Mouse (Mus musculus): ENCODE measurements at regions not wholly inside any gene's neighbourhood (a gene's known extent, or its start where the extent isn't known, plus 50 kb on each side); places are given as distances from the start of the nearest gene placed in this dataset.

DNA sequence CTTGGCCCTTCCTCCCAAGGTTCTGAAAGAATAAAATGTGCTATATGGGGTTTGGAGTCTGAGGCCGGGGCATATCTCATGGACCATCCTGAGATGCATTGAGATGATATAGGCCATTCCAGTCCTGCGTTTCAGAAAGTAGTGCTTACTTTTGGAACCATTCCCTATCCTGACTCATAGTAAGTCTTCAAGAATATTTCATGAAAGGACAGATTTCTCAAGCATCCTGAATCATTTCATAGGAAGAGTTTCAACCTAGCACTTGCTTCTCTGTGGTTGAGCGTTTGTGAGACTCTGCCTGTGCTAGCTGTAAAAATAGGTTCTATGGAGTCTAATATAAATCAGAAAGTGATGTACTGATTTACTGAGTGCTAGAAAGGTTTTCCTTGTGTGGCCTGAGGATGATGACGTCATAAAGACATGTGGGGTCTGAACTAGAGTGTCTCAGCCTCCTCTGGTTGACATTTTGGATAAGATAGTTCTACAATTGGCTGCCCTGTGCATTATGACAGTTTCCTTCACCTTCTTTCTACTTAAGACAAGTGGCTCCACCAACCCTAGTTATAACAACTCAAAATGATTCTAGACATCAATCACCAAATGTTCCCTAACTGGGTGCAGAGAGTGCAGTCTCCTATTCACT, 1223.0 kb upstream of the A1bg start:
- no peak for DNase-seq

DNA sequence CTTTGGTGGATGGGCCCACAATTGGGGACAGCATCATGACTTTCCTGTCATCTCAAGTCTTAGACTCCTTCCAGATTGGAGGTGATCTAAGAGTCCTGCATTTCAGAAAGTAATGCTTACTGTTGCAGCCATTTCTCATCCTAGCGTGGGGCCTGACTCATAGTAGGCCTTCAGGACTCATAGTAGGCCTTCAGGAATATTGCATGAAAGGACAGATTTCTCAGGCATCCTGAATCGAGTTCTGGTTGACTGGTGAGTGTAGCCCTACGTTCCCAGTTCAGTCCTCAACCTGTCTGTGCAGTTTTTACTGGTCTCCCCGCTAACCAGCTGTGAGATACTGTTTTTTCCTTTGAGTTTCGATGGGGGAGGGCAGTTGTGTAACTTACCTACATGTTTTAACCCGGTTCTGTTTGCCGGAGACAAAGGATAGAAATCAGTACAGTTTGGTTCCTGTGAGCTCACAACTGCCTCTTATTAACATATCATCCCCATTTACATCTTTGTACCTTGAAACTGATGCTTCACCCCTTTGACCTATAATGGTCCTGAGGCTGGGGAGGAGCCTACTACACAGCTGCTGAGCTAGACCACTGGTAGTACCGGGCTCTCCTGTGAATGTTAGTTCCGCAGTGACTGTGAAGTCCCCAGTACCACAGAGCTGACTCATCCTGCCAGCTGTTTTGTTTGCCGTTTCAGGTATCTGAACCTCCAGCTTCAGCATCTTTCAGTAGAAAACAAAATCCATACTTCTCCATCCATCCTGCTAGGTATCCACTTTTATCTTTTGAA, 1222.2 kb upstream of the A1bg start:
- DNase-seq = no peak

DNA sequence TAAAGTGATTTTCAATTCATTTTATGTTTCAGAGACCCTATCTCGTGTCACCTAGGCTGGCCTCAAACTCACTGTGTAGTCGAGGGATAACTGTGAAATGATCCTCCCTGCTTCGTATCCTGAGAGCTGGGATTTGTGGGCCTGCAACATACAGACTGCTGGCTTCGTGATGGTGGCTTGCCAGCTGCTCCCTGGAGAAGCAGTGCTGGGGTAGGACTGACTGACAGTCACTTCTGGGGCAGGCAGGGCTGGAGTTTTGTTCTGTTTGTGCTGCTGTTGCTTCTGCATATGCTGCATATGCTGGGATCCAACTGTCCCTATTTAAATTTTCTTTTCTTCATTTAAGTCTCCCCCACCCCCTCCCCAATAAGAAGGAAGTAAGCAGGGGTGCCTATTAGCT, 1217.0 kb upstream of the A1bg start:
- no peak for DNase-seq

DNA sequence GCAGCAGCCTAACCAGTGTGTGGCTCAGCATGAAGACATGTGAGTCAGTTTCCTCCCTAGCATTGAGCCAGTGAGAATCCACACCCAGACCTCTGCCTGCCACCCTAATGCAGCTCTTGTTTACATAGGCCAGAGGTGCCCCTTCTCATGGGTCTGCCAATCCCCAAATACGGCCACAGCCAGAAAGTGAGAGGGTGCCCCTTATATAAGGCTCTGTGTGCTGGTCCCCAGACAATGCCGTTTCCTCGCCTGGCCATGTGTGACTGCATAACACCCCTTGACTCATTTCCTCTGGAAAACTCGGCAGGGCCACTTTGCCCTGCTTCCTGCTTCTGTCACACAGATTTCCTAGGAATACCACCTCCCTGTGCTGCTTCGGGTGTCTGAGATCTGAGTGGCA, 1216.4 kb upstream of the A1bg start:
- DNase-seq = no peak

DNA sequence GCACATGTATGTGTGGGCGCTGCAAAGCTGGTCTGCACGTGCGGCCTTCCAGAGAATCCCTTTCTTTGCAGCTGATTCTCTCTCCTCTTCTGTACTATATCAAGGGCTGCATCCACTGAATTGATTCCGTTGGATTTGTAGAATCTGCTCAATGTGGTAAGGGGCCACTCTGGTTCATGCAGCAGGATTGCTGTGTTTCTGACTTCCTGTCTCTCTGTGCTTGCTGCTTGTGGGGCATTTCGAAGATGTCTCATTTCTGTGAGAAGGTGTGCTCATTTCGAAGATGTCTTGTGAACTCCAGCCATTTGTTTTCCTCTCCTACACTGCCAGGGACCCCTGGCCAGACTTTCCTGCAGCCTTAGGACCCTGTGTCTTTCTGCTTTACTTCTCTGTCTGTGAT, 1215.9 kb upstream of the A1bg start:
- no peak for DNase-seq

DNA sequence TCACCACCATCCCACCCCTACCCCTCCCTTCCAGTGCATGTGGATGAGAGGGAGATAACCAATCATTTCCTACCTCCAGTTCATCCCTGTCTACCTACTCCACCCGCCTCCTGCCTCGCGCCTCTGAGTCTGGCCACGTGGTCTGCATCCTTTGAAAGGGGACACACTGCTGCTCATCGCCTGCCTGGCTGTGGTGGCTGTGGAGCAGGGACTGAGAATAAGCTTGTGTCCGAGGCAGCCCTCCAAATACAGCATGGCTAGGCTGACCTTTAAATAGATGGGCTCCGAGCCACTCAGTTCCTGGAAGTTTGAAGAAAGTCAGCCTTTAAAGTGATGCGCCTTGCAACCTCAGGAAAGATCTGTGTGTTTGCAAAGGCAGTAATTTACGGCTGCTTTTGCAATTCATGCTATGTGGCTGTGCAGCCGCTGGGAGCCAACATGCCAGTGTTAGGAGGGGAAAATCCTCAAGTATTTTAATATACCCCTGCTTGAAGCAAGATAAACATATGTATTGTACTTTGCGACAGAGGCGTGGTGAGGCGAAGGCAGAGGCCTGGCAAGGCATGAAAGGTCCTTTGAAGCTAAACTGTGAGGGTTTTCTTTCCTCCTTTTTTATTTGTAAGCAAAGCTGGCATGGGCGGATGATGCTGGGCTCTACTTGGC, 1214.3 kb upstream of the A1bg start:
- no peak for DNase-seq

DNA sequence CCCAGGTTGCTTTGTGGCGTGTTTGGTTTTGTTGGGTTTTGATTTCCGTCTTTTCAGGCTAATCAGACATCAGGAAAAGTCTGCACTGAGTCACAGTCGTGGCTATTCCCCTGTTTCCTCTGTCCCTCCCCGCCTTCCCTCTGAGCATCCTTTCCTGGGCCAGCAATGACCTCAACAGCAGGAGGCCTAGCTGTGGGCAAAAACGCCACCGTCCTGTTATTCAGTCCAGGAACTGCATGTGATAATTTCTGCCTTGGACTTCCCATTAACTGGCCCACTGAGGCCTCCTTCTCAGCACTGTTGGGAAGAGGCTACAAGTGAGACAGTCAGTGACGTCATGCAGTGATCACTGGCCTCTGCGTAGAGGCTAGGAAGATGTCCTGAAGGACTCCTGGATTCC, 1212.0 kb upstream of the A1bg start:
- no peak for DNase-seq

DNA sequence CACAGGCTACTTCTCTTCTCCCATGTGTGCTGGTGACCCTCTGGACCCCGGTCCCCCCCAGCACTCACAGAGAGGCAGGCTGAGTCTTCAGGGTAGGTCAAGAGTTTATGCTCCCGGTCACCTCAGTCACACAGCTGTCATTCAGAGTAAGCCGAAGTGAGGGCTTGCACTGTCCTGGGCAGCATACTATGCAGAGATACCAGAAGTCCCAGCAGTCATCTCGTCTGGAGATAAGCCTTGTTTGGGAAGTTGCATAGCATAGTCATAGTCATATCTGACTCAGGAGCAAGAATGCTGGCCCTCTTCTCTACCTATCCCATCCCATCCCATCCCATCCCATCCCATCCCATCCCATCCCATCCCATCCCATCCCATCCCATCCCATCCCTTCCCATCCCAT, 1211.5 kb upstream of the A1bg start:
- no peak for DNase-seq

DNA sequence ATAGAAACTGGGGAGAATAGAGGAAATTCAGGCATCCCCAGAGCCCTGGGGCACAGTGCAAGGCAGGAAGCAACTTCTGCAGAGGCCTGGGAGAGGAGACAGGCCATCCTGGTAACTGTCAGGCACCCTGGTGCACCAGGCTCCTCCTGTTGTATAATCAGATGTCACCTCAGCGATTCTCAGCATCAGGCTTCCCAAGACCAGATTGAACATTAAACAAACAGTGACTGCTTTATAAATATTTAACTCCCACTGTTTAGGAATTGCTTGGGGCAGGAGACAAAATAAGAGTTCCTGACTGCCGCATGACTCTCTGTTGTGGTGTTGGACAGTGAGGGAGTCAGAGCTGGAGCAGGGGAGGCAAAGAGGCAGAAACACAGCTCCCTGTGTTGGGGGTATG, 1210.1 kb upstream of the A1bg start:
- no peak for DNase-seq

DNA sequence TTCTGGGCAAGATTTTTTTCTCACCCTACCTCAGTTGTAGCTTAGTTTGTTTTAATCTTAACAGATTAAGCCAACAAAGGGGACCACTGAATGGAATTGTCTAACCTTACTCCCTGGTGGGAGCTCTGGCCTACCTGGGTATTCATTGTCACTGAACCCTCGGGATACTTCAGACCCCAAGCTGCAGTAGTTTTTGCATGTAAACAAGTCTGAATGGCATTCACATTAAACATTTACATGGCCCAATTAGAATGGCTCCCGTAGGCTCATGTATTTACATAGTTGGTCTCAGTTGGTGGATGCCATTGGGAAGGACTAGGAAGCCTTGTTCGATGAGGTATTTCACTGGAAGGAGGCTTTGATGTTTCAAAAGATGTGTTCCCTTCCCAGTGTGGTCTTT, 1208.9 kb upstream of the A1bg start:
- DNase-seq = no peak

DNA sequence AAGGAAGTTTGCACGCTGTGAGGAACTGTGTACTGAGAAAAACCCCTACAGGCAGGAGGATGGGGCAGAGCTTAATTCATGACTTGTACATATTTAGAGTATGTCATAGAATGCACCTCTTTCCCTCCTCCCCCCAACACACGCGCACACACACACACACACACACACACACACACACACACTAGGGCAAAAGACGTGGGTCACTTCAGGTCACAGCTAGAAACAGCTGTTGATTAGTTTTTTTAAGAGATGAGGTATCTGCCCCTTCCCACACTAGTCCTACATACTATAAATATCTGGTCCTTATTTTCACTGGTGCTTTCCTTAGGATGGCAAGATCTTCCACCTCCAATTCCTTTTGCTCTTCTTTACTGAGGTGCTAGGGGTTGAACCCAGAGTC, 1207.7 kb upstream of the A1bg start:
- DNase-seq = no peak

DNA sequence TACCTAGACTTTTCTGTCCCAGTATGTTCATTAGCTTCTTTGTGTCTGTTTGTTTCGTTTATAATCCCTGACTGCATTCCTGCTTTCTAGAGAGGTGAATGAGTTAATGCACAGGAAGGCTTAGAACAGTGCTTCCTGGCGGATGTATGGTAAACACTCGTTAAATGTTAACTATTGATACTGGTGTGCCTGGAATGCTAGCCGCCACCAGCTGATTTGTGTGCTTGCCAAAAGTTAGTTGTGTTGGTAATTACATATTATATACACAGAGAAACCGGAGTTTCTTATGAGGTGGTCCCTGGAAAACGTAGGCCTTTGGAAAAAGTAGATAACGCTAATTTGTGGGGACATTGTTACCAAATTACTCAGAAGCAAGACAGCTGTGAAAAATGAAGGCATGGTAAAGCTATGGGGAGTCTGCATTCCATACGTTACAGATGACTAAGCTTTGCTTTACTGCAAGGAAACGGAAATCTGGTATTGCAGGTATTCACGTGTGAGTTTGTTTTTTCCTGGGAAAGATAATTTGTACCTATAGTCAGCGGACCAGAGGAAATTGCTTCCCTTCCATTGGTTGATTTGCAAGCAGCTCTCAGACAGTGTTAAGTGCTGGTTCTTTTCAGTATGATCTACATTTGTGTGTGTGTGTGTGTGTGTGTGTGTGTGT, 1205.9 kb upstream of the A1bg start:
- DNase-seq = no peak

DNA sequence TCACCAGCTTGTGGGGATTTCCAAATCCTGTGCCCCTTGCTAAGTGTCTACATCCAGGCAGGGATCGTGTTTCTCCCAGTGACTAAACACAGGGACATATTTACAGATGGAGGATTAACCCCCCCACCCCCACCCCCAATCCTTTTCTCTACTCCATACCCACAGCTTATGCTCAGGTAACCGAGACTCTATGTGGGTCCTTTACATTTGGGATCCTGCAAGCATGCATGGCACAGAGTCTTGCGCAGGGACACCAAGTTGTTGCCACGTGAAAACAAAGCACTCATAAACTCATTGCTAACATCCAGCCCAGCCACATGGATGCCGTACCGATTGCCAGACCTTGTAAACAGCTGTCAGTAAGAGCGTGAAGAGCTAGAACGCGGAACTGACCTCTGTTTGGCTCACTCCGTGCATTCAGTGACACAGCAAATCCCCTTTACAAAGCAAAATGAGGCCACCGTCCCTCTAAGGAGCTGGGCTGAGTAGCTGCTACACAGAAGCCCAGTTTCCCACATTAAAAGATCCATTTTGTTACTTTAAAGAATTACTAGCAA, 1204.9 kb upstream of the A1bg start:
- no peak for DNase-seq

DNA sequence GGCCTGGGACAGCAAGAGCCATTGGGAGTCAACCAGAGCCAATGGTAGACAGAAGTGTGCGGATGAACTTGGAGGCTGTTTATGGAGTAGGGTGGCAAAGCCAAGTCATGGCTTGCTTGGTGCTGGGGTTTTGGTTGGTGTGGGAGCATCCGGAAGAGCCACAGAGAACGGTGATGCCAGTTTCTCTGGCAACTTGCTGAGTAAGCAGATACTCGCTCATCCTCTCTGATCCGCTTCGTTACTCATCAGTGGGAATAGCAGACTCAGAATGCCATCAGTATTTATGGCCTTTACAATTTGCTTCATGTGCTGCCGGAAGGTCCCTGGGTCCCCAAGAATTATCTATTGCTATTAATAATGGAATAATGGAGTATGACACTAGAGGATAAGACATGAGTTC, 1202.9 kb upstream of the A1bg start:
- no peak for DNase-seq

DNA sequence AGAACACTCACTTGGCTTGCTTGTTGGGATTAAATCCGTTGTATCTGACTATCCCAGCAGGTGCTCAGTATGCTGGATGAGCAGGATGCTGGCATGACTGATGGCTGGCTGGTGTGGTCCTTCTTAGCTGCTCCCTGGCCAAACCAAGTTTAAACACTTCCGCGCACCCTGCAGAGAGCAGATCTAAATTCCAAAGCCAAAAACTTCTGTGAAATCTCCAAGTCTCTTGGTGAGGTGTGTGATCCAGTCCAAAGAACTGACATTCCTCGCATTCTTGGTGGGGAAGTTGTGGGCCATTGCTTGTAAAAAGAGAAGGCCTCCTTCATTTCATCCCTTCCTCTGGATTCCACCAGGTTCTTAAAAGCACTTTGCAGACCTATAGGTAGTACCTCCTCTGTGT, 1200.9 kb upstream of the A1bg start:
- no peak for DNase-seq

DNA sequence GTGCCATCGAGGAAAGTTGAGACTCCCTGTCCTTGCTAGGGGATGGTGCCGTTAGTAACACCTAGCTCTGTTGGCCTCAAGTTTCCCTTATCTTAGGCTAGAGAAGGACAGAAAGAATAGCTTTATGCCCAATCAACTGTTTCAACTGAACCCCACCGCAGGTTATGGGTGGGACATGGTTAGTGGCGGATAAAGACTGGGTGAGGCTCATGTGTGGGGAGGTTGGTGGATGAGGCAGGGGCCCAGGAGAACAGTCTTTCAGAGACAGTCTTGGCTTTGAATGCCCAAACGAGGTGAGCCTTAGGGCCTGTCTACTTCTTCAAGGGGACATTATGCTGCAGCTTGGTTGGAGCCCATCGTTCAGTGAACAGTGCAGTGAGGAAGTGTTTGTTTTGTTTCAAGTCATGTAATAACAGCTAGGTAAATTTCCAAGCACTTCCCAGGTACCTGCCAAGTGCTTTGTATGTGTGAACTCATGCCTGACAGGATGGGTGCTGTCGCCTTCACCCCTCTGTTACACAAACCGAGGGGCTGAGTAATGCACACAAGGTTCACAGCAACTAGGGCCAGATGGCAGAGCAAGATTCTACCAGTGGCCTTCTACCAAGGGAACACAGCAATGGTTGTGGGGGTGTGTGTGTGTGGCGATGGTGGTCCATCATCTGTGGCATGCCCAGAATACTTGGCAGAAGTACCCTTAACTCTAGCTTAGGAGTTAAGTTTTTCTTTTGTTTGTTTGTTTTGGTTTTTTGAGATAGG, 1199.6 kb upstream of the A1bg start:
- no peak for DNase-seq

DNA sequence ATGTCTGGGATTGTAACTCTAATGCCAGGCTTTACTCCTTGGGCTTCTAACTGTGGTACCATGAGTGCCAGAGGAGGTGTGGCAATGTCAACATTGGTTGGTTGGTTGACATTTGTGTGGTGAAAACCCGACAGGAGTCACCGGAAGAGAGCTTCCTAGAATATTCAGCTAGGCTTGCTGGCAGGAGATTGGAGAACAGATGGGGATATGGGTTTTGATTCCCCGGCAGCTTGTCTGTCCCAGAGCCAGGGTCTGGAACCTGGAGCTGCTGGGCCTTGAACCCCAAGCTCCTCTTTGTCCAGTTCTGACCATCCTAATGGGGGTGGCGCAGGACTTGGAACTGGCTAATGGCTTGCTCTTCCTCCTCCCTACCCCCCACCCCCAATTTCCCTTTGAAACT, 1198.9 kb upstream of the A1bg start:
- DNase-seq = no peak

DNA sequence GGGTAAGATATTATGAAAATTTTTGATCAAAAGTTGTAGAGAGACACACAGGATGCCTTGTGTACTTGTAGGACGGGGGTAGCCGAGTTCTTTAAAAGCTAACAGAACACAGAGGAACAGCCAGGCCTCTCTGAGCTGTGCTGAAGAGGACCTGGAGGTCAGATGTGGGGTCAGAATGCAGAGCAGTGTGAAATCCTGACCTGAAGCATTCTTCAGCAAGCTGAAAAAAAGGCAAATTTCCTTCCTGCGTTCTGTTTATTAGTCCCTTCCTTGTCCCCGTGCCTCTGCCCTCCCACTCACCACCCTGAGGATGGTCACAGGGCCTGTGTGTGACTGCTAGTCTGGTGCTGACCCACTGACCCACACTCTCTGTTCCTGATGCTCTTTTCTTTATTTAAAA, 1197.9 kb upstream of the A1bg start:
- DNase-seq = no peak

DNA sequence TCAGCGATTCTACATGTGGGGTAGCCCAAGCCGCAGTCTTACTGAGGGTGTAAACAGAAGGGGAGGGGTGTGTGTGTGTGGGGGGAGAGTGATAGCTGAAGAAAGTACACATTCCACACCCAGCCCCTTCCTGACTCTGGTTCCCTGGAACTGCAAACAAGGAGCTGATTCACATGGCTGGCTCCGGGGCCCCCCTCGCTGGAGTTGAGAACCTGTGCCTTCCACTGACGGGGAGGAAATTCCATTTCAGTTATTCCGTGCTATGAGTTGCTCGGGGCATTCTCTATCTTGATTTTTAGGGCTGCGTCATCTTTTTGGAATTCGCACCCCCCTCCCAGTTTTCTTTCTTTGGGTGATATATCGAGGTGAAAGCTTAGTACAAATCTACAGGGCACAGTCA, 1196.2 kb upstream of the A1bg start:
- DNase-seq = no peak

DNA sequence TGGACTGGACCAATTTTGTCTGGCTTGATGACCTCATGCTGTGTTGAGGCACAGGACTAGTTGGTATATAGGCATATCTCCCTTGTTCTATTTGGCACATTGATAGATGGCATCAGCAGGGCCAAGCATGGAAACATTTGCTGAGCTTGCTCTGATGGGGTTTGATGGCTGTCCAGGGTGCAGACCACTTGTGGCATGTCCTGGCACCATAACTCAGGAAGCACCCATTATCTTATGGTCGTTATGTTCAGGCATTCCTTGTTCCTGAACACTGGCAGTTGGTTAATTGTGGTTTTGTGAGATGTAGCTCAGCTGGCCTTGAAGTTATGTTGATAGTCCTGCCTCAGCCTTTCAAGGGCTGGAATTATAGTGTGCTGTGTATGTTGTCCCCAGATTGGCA, 1193.4 kb upstream of the A1bg start:
- no peak for DNase-seq

DNA sequence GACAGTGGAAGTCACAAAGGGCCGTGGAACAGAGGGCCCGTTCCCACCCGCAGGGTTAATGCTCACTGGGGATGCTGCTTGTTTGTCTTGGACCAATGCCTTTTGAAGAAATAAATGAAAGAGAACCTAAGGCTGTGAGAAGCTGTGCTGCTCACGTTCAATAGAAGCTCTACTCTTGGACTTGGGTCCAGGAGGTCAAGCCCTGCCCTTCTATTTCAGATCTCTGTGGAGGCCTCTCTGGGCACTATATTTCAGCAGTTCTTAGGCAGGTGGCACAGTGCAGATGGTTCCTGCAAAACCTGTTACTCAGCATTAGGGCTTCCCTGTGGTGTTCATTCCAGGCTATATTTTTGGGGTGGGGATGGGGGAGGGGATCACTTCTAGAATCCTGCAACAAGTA, 1192.0 kb upstream of the A1bg start:
- no peak for DNase-seq

DNA sequence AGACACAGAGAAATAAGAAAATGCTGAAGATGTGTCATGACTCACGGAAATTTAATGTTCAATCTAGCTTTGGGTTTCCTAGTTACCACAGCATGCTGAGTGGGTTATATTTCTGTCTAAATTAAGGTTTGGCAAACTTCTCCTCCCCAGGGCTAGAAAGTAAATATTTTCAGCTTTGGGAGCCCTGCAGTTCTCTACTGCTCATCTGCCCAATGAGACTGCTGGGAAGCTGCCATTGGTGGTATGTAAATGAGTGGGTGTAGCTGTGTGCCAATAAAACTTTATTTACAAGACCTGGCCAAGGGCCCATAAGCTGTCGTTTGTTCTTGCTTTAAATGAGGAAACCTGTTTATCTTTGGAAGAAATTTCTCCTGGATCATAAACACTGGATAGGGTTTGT, 1189.3 kb upstream of the A1bg start:
- no peak for DNase-seq

DNA sequence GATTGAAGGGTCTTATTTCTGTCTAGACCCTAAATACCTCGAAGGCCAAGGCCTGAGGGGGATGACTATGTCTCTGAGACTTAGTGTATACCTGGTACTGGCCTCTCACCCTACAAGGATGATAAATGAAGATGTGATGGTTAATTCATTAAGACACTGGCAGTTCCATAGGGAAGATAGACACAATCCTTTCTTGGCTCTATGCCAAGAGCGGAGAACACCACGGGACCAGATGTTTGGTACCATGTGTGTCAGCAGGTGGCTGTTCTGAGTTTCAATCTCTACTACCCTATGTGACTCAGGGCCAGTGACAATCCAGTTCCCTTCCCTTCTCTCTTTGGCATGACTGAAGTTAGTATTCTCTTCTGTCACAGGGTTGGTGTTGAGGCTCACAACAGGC, 1185.2 kb upstream of the A1bg start:
- no peak for DNase-seq

Measured in B cell, adult 2 months (primary cell).